Mouse (Mus musculus): ENCODE data around the gene Ncs1. TPM values are rescaled to one million over a fixed set of nuclear protein-coding genes. Genes with fewer than 3 reads are reported as not detected.

Gene Ncs1
- polyA plus RNA-seq, 1 experiment from 2014 or later, result 164 TPM

DNA sequence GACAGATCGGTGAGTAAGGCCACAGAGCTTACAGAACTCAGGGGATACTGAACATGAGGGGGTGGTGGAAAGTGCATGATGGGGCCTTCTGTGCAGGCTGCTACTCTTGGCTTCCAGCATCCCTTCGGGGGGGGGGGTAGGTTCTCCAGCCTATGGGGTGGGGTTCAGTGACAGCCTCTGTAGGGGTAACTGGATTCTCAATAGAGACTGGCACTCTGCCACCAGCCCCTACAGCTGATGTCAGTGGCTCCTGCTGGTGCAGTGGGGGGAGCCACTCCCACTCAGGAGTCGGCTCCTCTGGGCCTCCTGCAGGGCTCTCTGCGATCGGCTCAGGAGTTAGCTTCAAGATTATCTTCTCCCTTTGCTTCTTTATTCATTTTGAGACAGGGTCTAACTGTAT lies 32.9 kb downstream of the Ncs1 start:
- peaks cover 26% of the 10 kb centered on the region for H3K36me3 ChIP-seq (ENCODE audit: control insufficient read depth, insufficient read depth, low read length)

DNA sequence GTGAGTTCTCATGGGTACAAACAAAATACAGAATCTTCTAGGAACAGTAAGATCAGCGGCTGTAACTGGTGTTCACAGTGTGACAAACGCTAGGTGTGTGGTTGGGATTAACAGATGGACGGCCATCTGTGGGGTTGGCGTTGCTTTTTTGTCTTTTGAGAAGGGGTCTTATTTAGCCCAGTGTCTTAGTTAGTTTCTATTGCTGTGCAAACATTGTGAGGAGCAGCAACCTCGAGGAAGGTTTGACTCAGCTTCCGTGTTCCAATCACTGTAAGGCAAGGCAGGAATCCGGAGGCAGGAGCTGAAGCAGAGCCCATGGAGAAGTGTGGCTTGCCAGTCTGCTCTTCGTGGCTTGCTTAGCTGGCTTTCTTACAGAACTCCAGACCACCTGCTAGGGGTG lies 35.5 kb downstream of the Ncs1 start:
- Histone ChIP-seq H3K36me3 (ENCODE audit: control insufficient read depth, insufficient read depth, low read length) (peaks cover 38% of the 10 kb centered on the region), H3K27me3 (ENCODE audit: control insufficient read depth, insufficient read depth, low read depth, low read length) (no peaks in the 10 kb centered on the region), H3K4me2 (ENCODE audit: low read length) (no peak overlapping the region), H3K4me1 (ENCODE audit: control insufficient read depth, insufficient read depth, low read length) (no peaks in the 10 kb centered on the region), H3K4me3 (ENCODE audit: low read depth, low read length) (no peak overlapping the region), H3K9me3 (replicated peaks; ENCODE audit: control insufficient read depth, low read length, poor library complexity, severe bottlenecking) (no peaks in the 10 kb centered on the region), H3K27ac (ENCODE audit: low read length) (no peak overlapping the region), H3K9ac (ENCODE audit: low read depth, low read length) (no peak overlapping the region)
- ATAC-seq, result no peak
- 83% methylated on average over 8 of the region's 8 CpGs for WGBS

More for the DNA sequence above, 32.9 kb downstream of the Ncs1 start:
- WGBS, result 57% methylated on average over 5 of the region's 5 CpGs
- no peak overlapping the region for H3K9ac ChIP-seq (ENCODE audit: low read depth, low read length)
- H3K27me3 ChIP-seq (ENCODE audit: control insufficient read depth, insufficient read depth, low read depth, low read length), result no peaks in the 10 kb centered on the region
- no peak overlapping the region for H3K4me3 ChIP-seq (ENCODE audit: low read depth, low read length)
- H3K4me1 ChIP-seq (ENCODE audit: control insufficient read depth, insufficient read depth, low read length), result no peaks in the 10 kb centered on the region
- ATAC-seq, result no peak
- H3K27ac ChIP-seq (ENCODE audit: low read length), result no peak overlapping the region
- H3K9me3 ChIP-seq (replicated peaks; ENCODE audit: control insufficient read depth, low read length, poor library complexity, severe bottlenecking), result no peaks in the 10 kb centered on the region
- H3K4me2 ChIP-seq (ENCODE audit: low read length), result no peak overlapping the region

DNA sequence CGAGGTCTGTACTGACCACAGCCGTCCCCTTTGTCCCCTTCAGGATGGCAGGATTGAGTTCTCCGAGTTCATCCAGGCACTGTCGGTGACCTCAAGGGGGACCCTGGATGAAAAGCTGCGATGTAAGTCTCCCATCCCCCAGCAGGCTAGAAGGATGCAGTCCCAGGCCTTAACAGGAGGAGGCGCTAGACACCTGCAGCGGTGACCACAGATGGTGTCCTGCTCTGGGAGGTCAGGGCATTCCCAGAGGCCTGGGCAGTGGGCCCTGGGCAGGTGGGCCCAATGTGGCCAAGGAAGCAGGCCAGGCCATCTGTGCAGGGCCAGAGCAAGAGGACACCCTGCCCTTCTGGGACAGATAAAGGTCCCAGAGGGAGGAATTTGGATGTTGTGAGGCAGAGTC lies 36.6 kb downstream of the Ncs1 start:
- no peak for ATAC-seq
- H3K4me2 ChIP-seq (ENCODE audit: low read length), result no peak overlapping the region
- no peaks in the 10 kb centered on the region for H3K4me1 ChIP-seq (ENCODE audit: control insufficient read depth, insufficient read depth, low read length)
- no peak overlapping the region for H3K4me3 ChIP-seq (ENCODE audit: low read depth, low read length)
- no peaks in the 10 kb centered on the region for H3K27me3 ChIP-seq (ENCODE audit: control insufficient read depth, insufficient read depth, low read depth, low read length)
- 47% methylated on average over 7 of the region's 7 CpGs for WGBS
- H3K27ac ChIP-seq (ENCODE audit: low read length), result no peak overlapping the region
- no peaks in the 10 kb centered on the region for H3K9me3 ChIP-seq (replicated peaks; ENCODE audit: control insufficient read depth, low read length, poor library complexity, severe bottlenecking)
- no peak overlapping the region for H3K9ac ChIP-seq (ENCODE audit: low read depth, low read length)
- peaks cover 44% of the 10 kb centered on the region for H3K36me3 ChIP-seq (ENCODE audit: control insufficient read depth, insufficient read depth, low read length)

DNA sequence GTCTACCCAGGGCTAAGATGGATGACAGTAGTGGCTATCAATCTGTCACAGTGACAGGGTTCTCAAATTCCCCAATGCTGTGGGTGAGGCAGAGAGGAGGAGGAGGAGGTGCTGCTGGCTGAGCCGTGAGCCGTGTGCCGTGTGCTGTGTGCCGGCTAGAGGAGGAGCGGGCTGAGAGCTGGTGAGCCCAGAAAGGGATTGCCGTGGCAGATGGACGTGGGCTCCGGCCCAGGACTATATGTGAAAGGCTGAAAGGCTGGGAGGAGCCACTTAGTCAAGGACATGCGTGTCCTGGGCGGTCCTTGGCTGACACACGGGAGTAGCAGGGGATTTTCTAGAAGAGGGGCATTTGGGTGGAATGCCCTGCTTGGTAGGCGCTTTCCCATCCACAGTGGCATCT lies 37.3 kb downstream of the Ncs1 start:
- WGBS, result 93% methylated on average over 12 of the region's 12 CpGs
- H3K4me3 ChIP-seq (ENCODE audit: low read depth, low read length), result no peak overlapping the region
- H3K4me1 ChIP-seq (ENCODE audit: control insufficient read depth, insufficient read depth, low read length), result no peaks in the 10 kb centered on the region
- H3K27ac ChIP-seq (ENCODE audit: low read length), result no peak overlapping the region
- peaks cover 39% of the 10 kb centered on the region for H3K36me3 ChIP-seq (ENCODE audit: control insufficient read depth, insufficient read depth, low read length)
- no peak for ATAC-seq
- H3K4me2 ChIP-seq (ENCODE audit: low read length), result no peak overlapping the region
- no peaks in the 10 kb centered on the region for H3K27me3 ChIP-seq (ENCODE audit: control insufficient read depth, insufficient read depth, low read depth, low read length)
- no peak overlapping the region for H3K9ac ChIP-seq (ENCODE audit: low read depth, low read length)
- no peaks in the 10 kb centered on the region for H3K9me3 ChIP-seq (replicated peaks; ENCODE audit: control insufficient read depth, low read length, poor library complexity, severe bottlenecking)

DNA sequence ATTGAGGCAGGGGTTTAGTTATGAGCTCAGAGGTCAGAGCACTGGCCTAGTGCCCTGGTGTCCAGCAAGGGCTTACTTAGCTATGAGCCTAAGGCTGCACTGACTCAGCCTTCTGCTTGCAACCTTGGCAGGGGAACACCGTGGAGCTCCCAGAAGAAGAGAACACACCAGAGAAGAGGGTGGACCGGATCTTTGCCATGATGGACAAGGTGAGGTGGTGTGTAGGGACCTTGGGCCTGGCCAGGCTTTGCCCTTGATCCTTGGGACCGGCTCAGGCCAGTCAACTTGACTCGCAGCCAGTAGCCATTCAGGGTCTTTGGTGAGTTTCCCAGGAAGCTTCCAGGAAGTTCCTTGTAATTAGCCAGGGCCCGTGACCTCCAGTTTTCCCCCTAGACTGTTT lies 38.9 kb downstream of the Ncs1 start:
- H3K27me3 ChIP-seq (ENCODE audit: control insufficient read depth, insufficient read depth, low read depth, low read length), result no peaks in the 10 kb centered on the region
- no peaks in the 10 kb centered on the region for H3K4me1 ChIP-seq (ENCODE audit: control insufficient read depth, insufficient read depth, low read length)
- no peak overlapping the region for H3K4me2 ChIP-seq (ENCODE audit: low read length)
- H3K36me3 ChIP-seq (ENCODE audit: control insufficient read depth, insufficient read depth, low read length), result peaks cover 50% of the 10 kb centered on the region
- ATAC-seq, result no peak
- H3K4me3 ChIP-seq (ENCODE audit: low read depth, low read length), result no peak overlapping the region
- H3K9ac ChIP-seq (ENCODE audit: low read depth, low read length), result no peak overlapping the region
- no peaks in the 10 kb centered on the region for H3K9me3 ChIP-seq (replicated peaks; ENCODE audit: control insufficient read depth, low read length, poor library complexity, severe bottlenecking)
- 94% methylated on average over 5 of the region's 5 CpGs for WGBS
- no peak overlapping the region for H3K27ac ChIP-seq (ENCODE audit: low read length)

DNA sequence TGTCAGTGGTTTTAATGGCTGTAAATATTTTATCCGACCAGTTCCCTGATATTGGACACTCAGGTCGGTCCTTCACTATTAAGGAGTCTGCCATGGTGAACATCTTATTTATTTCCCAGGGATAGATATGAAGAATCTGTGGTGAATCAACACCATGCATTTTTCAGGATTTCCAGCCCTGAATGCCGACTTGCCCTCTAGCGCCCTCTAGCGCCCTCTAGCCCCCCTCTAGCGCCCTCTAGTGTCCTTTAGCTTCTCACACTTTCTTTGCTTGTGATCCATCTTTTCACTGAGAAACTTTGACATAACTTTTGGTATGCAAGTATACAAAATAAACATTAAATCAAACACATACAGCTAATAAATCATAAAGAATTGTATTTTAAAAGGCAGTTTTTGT lies 45.8 kb downstream of the Ncs1 start:
- no peaks in the 10 kb centered on the region for H3K4me1 ChIP-seq (ENCODE audit: control insufficient read depth, insufficient read depth, low read length)
- no peak overlapping the region for H3K9ac ChIP-seq (ENCODE audit: low read depth, low read length)
- no peak overlapping the region for H3K27ac ChIP-seq (ENCODE audit: low read length)
- 9% methylated on average over 6 of the region's 6 CpGs for WGBS
- ATAC-seq, result no peak
- no peaks in the 10 kb centered on the region for H3K27me3 ChIP-seq (ENCODE audit: control insufficient read depth, insufficient read depth, low read depth, low read length)
- H3K4me3 ChIP-seq (ENCODE audit: low read depth, low read length), result no peak overlapping the region
- H3K9me3 ChIP-seq (replicated peaks; ENCODE audit: control insufficient read depth, low read length, poor library complexity, severe bottlenecking), result no peaks in the 10 kb centered on the region
- peaks cover 26% of the 10 kb centered on the region for H3K36me3 ChIP-seq (ENCODE audit: control insufficient read depth, insufficient read depth, low read length)
- H3K4me2 ChIP-seq (ENCODE audit: low read length), result no peak overlapping the region

DNA sequence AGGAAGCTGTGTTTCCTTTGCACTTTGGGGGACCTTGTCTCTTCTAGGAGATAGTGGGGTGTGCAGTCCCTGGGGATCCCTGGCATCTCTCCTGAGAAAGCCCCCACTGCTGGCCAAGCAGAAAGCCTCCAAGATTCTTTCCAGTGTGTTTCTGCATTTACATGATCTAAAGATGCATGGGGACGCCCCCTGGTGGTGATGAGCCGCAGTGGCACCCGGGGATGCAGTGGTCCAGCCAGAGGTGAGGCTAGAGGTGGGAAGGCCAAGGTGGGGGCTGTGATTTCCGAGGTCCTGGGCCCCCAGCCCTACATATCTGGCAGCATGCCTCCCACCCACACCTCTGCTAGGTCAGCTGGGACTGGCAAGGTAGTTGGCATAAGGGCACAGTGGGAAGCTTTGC lies 49.4 kb downstream of the Ncs1 start:
- ATAC-seq, result no peak
- no peak overlapping the region for H3K27ac ChIP-seq (ENCODE audit: low read length)
- 2% methylated on average over 4 of the region's 4 CpGs for WGBS

DNA sequence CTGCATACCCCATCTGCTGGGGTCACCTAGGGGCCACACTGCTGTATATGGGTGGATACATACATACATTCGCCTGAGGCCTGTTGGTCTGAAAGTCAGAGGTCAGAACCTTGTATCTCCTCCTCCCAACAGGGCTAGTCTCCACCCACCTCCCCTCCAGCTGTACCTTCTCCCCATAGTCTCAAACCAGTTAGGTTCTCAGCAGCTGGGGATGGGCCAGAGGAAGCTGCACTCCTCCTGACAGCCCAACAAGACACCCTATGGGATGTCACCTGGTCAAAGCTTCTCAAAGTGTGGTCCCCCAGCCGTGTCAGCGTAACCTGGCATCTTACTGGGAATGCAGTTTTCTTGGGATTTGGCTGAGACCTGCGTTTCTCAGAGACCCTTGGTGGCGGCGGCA lies 50.8 kb downstream of the Ncs1 start:
- H3K27me3 ChIP-seq (ENCODE audit: control insufficient read depth, insufficient read depth, low read depth, low read length), result no peaks in the 10 kb centered on the region
- H3K9me3 ChIP-seq (replicated peaks; ENCODE audit: control insufficient read depth, low read length, poor library complexity, severe bottlenecking), result no peaks in the 10 kb centered on the region
- WGBS, result 86% methylated on average over 6 of the region's 6 CpGs
- peaks cover 7% of the 10 kb centered on the region for H3K36me3 ChIP-seq (ENCODE audit: control insufficient read depth, insufficient read depth, low read length)
- H3K27ac ChIP-seq (ENCODE audit: low read length), result no peak overlapping the region
- H3K4me1 ChIP-seq (ENCODE audit: control insufficient read depth, insufficient read depth, low read length), result peaks cover 10% of the 10 kb centered on the region
- H3K4me3 ChIP-seq (ENCODE audit: low read depth, low read length), result no peak overlapping the region
- no peak overlapping the region for H3K4me2 ChIP-seq (ENCODE audit: low read length)
- H3K9ac ChIP-seq (ENCODE audit: low read depth, low read length), result no peak overlapping the region
- no peak for ATAC-seq

More for the DNA sequence above, 49.4 kb downstream of the Ncs1 start:
- H3K9ac ChIP-seq (ENCODE audit: low read depth, low read length), result no peak overlapping the region
- no peak overlapping the region for H3K4me2 ChIP-seq (ENCODE audit: low read length)
- H3K36me3 ChIP-seq (ENCODE audit: control insufficient read depth, insufficient read depth, low read length), result peaks cover 8% of the 10 kb centered on the region
- H3K4me3 ChIP-seq (ENCODE audit: low read depth, low read length), result no peak overlapping the region
- peaks cover 10% of the 10 kb centered on the region for H3K4me1 ChIP-seq (ENCODE audit: control insufficient read depth, insufficient read depth, low read length)
- H3K9me3 ChIP-seq (replicated peaks; ENCODE audit: control insufficient read depth, low read length, poor library complexity, severe bottlenecking), result no peaks in the 10 kb centered on the region
- no peaks in the 10 kb centered on the region for H3K27me3 ChIP-seq (ENCODE audit: control insufficient read depth, insufficient read depth, low read depth, low read length)

DNA sequence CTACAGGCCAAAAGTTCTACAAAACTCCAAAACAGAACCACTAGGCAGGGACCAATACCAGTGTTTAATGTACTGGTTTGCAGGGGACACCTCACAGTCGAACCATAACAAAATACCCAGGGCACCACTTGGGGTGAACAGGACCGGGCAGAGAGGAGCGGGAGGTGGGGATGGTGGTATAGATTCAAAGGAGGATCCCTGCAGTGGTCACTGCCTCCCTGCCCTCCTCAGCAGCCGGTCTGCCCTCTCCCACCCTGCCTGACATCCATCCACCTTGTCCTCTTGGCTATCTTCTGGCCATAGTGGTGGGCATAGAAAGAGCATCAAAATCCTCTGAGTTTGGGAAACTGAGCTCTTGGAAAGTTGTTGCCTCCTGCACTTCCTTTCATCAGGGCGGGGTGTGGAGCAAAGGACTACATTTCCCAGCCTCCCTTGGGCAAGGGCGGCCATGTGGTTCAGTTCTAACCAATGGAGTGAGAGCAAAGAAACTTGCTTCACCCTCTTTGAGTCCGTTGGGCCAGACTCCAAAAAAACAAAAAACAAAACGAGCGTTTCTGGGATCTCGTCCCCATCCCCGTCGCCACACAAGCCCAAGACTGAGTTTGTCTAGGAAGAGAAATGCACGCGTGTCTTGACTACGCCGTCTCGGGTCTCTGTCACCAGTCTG lies 52.1 kb downstream of the Ncs1 start:
- peak; percentile 87 for ATAC-seq

More for the DNA sequence above, 52.1 kb downstream of the Ncs1 start:
- Histone ChIP-seq H3K4me2 (ENCODE audit: low read length) (peak overlapping the region; percentile 63), H3K27ac (ENCODE audit: low read length) (no peak overlapping the region), H3K9me3 (replicated peaks; ENCODE audit: control insufficient read depth, low read length, poor library complexity, severe bottlenecking) (no peaks in the 10 kb centered on the region), H3K36me3 (ENCODE audit: control insufficient read depth, insufficient read depth, low read length) (peaks cover 3% of the 10 kb centered on the region), H3K9ac (ENCODE audit: low read depth, low read length) (peak overlapping the region; percentile 43), H3K4me3 (ENCODE audit: low read depth, low read length) (peak overlapping the region; percentile 48), H3K4me1 (ENCODE audit: control insufficient read depth, insufficient read depth, low read length) (peaks cover 10% of the 10 kb centered on the region), H3K27me3 (ENCODE audit: control insufficient read depth, insufficient read depth, low read depth, low read length) (no peaks in the 10 kb centered on the region)
- WGBS, result 2% methylated on average over 17 of the region's 17 CpGs

All from midbrain, embryonic 16.5 days (tissue).